Mouse (Mus musculus) hindbrain, embryonic 10.5 days (tissue): ENCODE measurements at regions not wholly inside any gene's neighbourhood (a gene's known extent, or its start where the extent isn't known, plus 50 kb on each side); places are given as distances from the start of the nearest gene placed in this dataset.

Experiments
- DNase-seq: peaks from one replicate; pipeline ENCODE4 v3.0.0-alpha.2; 2017; ENCODE audit warnings: low spot score
- H3K27ac ChIP-seq: fragments of 300-500 bp; sonication (generic); 2 replicates; pipeline ENCODE4 v1.5.1; 2016; ENCODE audit warnings: mild to moderate bottlenecking, moderate library complexity
- H3K27me3 ChIP-seq: fragments of 300-500 bp; sonication (generic); 2 replicates; pipeline ENCODE4 v1.6.1; 2016; ENCODE audit warnings: mild to moderate bottlenecking; ENCODE audit not compliant: poor library complexity, insufficient read depth, severe bottlenecking
- H3K36me3 ChIP-seq: fragments of 300-500 bp; sonication (generic); 2 replicates; pipeline ENCODE4 v1.6.1; 2016; ENCODE audit warnings: mild to moderate bottlenecking, moderate library complexity
- H3K4me1 ChIP-seq: fragments of 300-500 bp; sonication (generic); replicated peaks from 2 replicates; pipeline ENCODE4 v1.6.1; 2016; ENCODE audit warnings: mild to moderate bottlenecking
- H3K4me3 ChIP-seq: fragments of 300-500 bp; sonication (generic); 2 replicates; pipeline ENCODE4 v1.5.1; 2016; ENCODE audit warnings: mild to moderate bottlenecking, moderate library complexity
- H3K9me3 ChIP-seq: fragments of 300-500 bp; sonication (generic); 2 replicates; pipeline ENCODE4 v1.6.1; 2016; ENCODE audit warnings: mild to moderate bottlenecking, moderate library complexity
- WGBS: fragments of 180-500 bp; shearing (Covaris S2); methylation state at CpG from one replicate; pipeline ENCODE4 v1.1.7; 2016; 5-methylcytosine and 5-hydroxymethylcytosine counted together

- DNase-seq = no peak
- Histone ChIP-seq H3K9me3 (no peaks in the 10 kb centered on the region), H3K4me3 (no peak overlapping the region), H3K4me1 (no peaks in the 10 kb centered on the region), H3K36me3 (no peaks in the 10 kb centered on the region), H3K27me3 (no peaks in the 10 kb centered on the region), H3K27ac (no peak overlapping the region)
- WGBS = 79% methylated on average over 6 of the region's 6 CpGs
Measured at GRCm38 (mm10) chr10:66565374-66565773, 530.6 kb upstream of the Jmjd1c start.

GRCm38 (mm10) chr10:66574846-66575535 lies 520.9 kb upstream of the Jmjd1c start:
- no peaks in the 10 kb centered on the region for H3K36me3 ChIP-seq
- peak; percentile 3 for DNase-seq
- no peak overlapping the region for H3K4me3 ChIP-seq
- no peak overlapping the region for H3K27ac ChIP-seq
- no peaks in the 10 kb centered on the region for H3K27me3 ChIP-seq
- H3K4me1 ChIP-seq = no peaks in the 10 kb centered on the region
- 59% methylated on average over 10 of the region's 10 CpGs for WGBS
- 0 out of 2 replicates have a peak, but pooled peaks cover 5% of the 10 kb centered on the region for H3K9me3 ChIP-seq

GRCm38 (mm10) chr10:66593001-66593400 lies 502.9 kb upstream of the Jmjd1c start:
- 80% methylated on average over 3 of the region's 3 CpGs for WGBS
- Histone ChIP-seq H3K36me3 (no peaks in the 10 kb centered on the region), H3K27ac (no peak overlapping the region), H3K27me3 (no peaks in the 10 kb centered on the region), H3K4me1 (no peaks in the 10 kb centered on the region), H3K4me3 (no peak overlapping the region), H3K9me3 (no peaks in the 10 kb centered on the region)
- no peak for DNase-seq

GRCm38 (mm10) chr10:66593506-66593905 lies 502.4 kb upstream of the Jmjd1c start:
- Histone ChIP-seq H3K27me3 (no peaks in the 10 kb centered on the region), H3K4me1 (no peaks in the 10 kb centered on the region), H3K4me3 (no peak overlapping the region), H3K36me3 (no peaks in the 10 kb centered on the region), H3K27ac (no peak overlapping the region), H3K9me3 (no peaks in the 10 kb centered on the region)
- no peak for DNase-seq
- 66% methylated on average over 6 of the region's 6 CpGs for WGBS

- Histone ChIP-seq H3K4me3 (no peak overlapping the region), H3K27me3 (no peaks in the 10 kb centered on the region), H3K27ac (no peak overlapping the region), H3K36me3 (no peaks in the 10 kb centered on the region), H3K4me1 (no peaks in the 10 kb centered on the region), H3K9me3 (no peaks in the 10 kb centered on the region)
- no peak for DNase-seq
- 87% methylated on average over 4 of the region's 4 CpGs for WGBS
Measured at GRCm38 (mm10) chr10:66597952-66598351, 498.0 kb upstream of the Jmjd1c start.

GRCm38 (mm10) chr10:66607141-66607540 lies 488.8 kb upstream of the Jmjd1c start:
- DNase-seq = no peak
- H3K4me1 ChIP-seq = no peaks in the 10 kb centered on the region
- WGBS = 70% methylated on average over 3 of the region's 3 CpGs
- no peak overlapping the region for H3K27ac ChIP-seq
- H3K9me3 ChIP-seq = no peaks in the 10 kb centered on the region
- no peak overlapping the region for H3K4me3 ChIP-seq
- no peaks in the 10 kb centered on the region for H3K27me3 ChIP-seq
- H3K36me3 ChIP-seq = no peaks in the 10 kb centered on the region

- Histone ChIP-seq H3K27me3 (no peaks in the 10 kb centered on the region), H3K4me3 (no peak overlapping the region), H3K4me1 (no peaks in the 10 kb centered on the region), H3K27ac (no peak overlapping the region), H3K36me3 (no peaks in the 10 kb centered on the region), H3K9me3 (no peaks in the 10 kb centered on the region)
- 75% methylated on average over 3 of the region's 3 CpGs for WGBS
- no peak for DNase-seq
Measured at GRCm38 (mm10) chr10:66616280-66616679, 479.6 kb upstream of the Jmjd1c start.

- no peak overlapping the region for H3K27ac ChIP-seq
- 78% methylated on average over 3 of the region's 3 CpGs for WGBS
- H3K9me3 ChIP-seq = no peaks in the 10 kb centered on the region
- no peaks in the 10 kb centered on the region for H3K4me1 ChIP-seq
- DNase-seq = no peak
- no peaks in the 10 kb centered on the region for H3K36me3 ChIP-seq
- H3K4me3 ChIP-seq = no peak overlapping the region
- no peaks in the 10 kb centered on the region for H3K27me3 ChIP-seq
Measured at GRCm38 (mm10) chr10:66630996-66631395, 464.9 kb upstream of the Jmjd1c start.

GRCm38 (mm10) chr10:66640890-66641847 lies 454.8 kb upstream of the Jmjd1c start:
- Histone ChIP-seq H3K9me3 (no peaks in the 10 kb centered on the region), H3K36me3 (no peaks in the 10 kb centered on the region), H3K27ac (no peak overlapping the region), H3K27me3 (no peaks in the 10 kb centered on the region), H3K4me3 (no peak overlapping the region), H3K4me1 (peaks cover 7% of the 10 kb centered on the region)
- no peak for DNase-seq
- 66% methylated on average over 24 of the region's 24 CpGs for WGBS

- WGBS = 89% methylated on average over 6 of the region's 6 CpGs
- no peak overlapping the region for H3K4me3 ChIP-seq
- H3K27ac ChIP-seq = no peak overlapping the region
- no peak for DNase-seq
- no peaks in the 10 kb centered on the region for H3K27me3 ChIP-seq
- no peaks in the 10 kb centered on the region for H3K9me3 ChIP-seq
- no peaks in the 10 kb centered on the region for H3K36me3 ChIP-seq
- H3K4me1 ChIP-seq = peaks cover 7% of the 10 kb centered on the region
Measured at GRCm38 (mm10) chr10:66641966-66642365, 454.0 kb upstream of the Jmjd1c start.

GRCm38 (mm10) chr10:66643160-66643559 lies 452.8 kb upstream of the Jmjd1c start:
- 76% methylated on average over 5 of the region's 5 CpGs for WGBS
- H3K9me3 ChIP-seq = no peaks in the 10 kb centered on the region
- H3K36me3 ChIP-seq = no peaks in the 10 kb centered on the region
- no peak overlapping the region for H3K4me3 ChIP-seq
- H3K27ac ChIP-seq = no peak overlapping the region
- no peak for DNase-seq
- H3K27me3 ChIP-seq = no peaks in the 10 kb centered on the region
- H3K4me1 ChIP-seq = peaks cover 7% of the 10 kb centered on the region

GRCm38 (mm10) chr10:66657520-66657919 lies 438.4 kb upstream of the Jmjd1c start:
- no peak for DNase-seq
- no peaks in the 10 kb centered on the region for H3K4me1 ChIP-seq
- no peaks in the 10 kb centered on the region for H3K27me3 ChIP-seq
- peaks cover 2% of the 10 kb centered on the region; the same call in 1 of the 2 replicates for H3K9me3 ChIP-seq
- H3K27ac ChIP-seq = no peak overlapping the region
- H3K4me3 ChIP-seq = no peak overlapping the region
- WGBS = 90% methylated on average over 5 of the region's 5 CpGs
- H3K36me3 ChIP-seq = no peaks in the 10 kb centered on the region

- DNase-seq = no peak
- no peak overlapping the region for H3K27ac ChIP-seq
- H3K36me3 ChIP-seq = no peaks in the 10 kb centered on the region
- H3K9me3 ChIP-seq = peaks cover 13% of the 10 kb centered on the region
- no peak overlapping the region for H3K4me3 ChIP-seq
- H3K4me1 ChIP-seq = no peaks in the 10 kb centered on the region
- WGBS = 85% methylated on average over 6 of the region's 6 CpGs
- no peaks in the 10 kb centered on the region for H3K27me3 ChIP-seq
Measured at GRCm38 (mm10) chr10:66683160-66683559, 412.8 kb upstream of the Jmjd1c start.
